Mouse (Mus musculus) cerebellum, adult 2 months (tissue): Measurements from ENCODE around the gene Omp.

ENCODE experiments used
- CTCF ChIP-seq: fragments of 200-500 bp; IDR thresholded peaks from 2 replicates; pipeline ENCODE4 v1.5.1; 2011; ENCODE audit warnings: low read depth, mild to moderate bottlenecking, control low read depth, low read length, moderate library complexity, borderline replicate concordance; ENCODE audit not compliant: insufficient read depth
- POLR2A ChIP-seq: fragments of 200-500 bp; IDR thresholded peaks from 2 replicates; pipeline ENCODE4 v1.6.1; 2011; ENCODE audit warnings: low read length, control low read depth, borderline replicate concordance; ENCODE audit not compliant: insufficient read depth

GRCm38 (mm10) chr7:98106272-98106671, 39.0 kb downstream of the Omp start:
- no peak for TF ChIP-seq CTCF
- TF ChIP-seq POLR2A, result no peak
